Mouse (Mus musculus) CH12.LX (cell line): ENCODE results near the gene Cfap52.

Experiments used
- EP300 ChIP-seq: IDR thresholded peaks from 2 replicates; pipeline ENCODE4 v1.6.1; 2011; ENCODE audit warnings: low read length, improper control_type of control experiment
- TCF12 ChIP-seq: IDR thresholded peaks from 2 replicates; pipeline ENCODE4 v1.6.1; 2014; ENCODE audit warnings: low read depth, mild to moderate bottlenecking, inconsistent platforms, low read length, improper control_type of control experiment

DNA sequence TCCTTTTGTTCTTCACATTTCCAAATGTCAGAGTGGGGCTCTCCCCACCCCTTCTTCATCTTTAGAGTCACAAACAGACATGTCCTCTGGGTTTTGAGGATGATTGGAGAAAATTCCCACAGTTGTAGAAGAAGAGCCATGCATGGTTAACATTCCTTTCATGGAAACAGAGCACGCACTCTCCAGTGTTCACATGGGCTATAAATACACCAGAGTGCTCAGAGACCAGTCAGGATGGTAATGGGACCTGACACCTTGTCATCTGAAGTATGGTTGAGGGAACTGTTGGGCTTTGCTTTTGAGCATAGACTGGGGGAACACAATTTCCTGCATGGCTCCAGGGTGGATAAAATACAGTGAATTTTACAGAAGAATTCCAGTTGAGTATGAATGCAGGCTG is 7.2 kb upstream of the Cfap52 start:
- TF ChIP-seq TCF12: no peak
- no peak for TF ChIP-seq EP300
